Mouse (Mus musculus) hindbrain, embryonic 15.5 days (tissue): ENCODE measurements around the gene Nup35. TPM values are rescaled to one million over a fixed set of nuclear protein-coding genes. Genes with fewer than 3 reads are reported as not detected.
A peak's percentile ranks its signal among the peaks of the same experiment; 100 is the strongest.

ENCODE experiments used
- ATAC-seq: fragments of 200-750 bp; cut with Nextera tagmentation; 2 replicates; pipeline ENCODE4 v1.8.0; 2017; ENCODE audit warnings: low read depth, moderate number of reproducible peaks, moderate TSS enrichment; ENCODE audit not compliant: low FRiP score
- H3K27ac ChIP-seq: fragments of 300-500 bp; sonication (generic); replicated peaks from 2 replicates; pipeline ENCODE4 v1.5.1; 2015; ENCODE audit warnings: mild to moderate bottlenecking, inconsistent platforms
- H3K27me3 ChIP-seq: fragments of 300-500 bp; sonication (generic); 2 replicates; pipeline ENCODE4 v1.6.1; 2015; ENCODE audit warnings: control low read depth, inconsistent platforms
- H3K36me3 ChIP-seq: fragments of 300-500 bp; sonication (generic); 2 replicates; pipeline ENCODE4 v1.6.1; 2015; ENCODE audit warnings: control low read depth, inconsistent platforms
- H3K4me1 ChIP-seq: fragments of 300-500 bp; sonication (generic); replicated peaks from 2 replicates; pipeline ENCODE4 v1.6.1; 2015; ENCODE audit warnings: control low read depth, inconsistent platforms
- H3K4me2 ChIP-seq: fragments of 300-500 bp; sonication (generic); 2 replicates; pipeline ENCODE4 v1.6.1; 2015; ENCODE audit warnings: moderate library complexity, mild to moderate bottlenecking, inconsistent platforms
- H3K4me3 ChIP-seq: fragments of 300-500 bp; sonication (generic); 2 replicates; pipeline ENCODE4 v1.5.1; 2015; ENCODE audit warnings: mild to moderate bottlenecking, inconsistent platforms
- H3K9ac ChIP-seq: fragments of 300-500 bp; sonication (generic); 2 replicates; pipeline ENCODE4 v1.6.1; 2015; ENCODE audit warnings: inconsistent platforms
- H3K9me3 ChIP-seq: fragments of 300-500 bp; sonication (generic); 2 replicates; pipeline ENCODE4 v1.6.1; 2016; ENCODE audit warnings: control low read depth, inconsistent platforms
- WGBS: fragments of 180-500 bp; shearing (Covaris S2); methylation state at CpG from one replicate; pipeline ENCODE4 v1.1.7; 2015; 5-methylcytosine and 5-hydroxymethylcytosine counted together
- microRNA counts: library from miRNA; unstranded; fragments of <30 nt; microRNA quantifications from one replicate; lab custom pipeline; 2016
- microRNA-seq: library from miRNA; unstranded; fragments of <30 nt; microRNA quantifications from one replicate; pipeline ENCODE4, GENCODE M21; 2016
- polyA plus RNA-seq: library from polyadenylated mRNA; unstranded; fragments of >200 nt; fragmentation: Nextera tagmentation; extraction: Ambion mirVana; gene quantifications from 2 replicates; pipeline ENCODE4 v1.2.1, GENCODE M21; 2015

Gene Nup35
- polyA plus RNA-seq, 1 experiment from 2014 or later, result 53.7 TPM

DNA sequence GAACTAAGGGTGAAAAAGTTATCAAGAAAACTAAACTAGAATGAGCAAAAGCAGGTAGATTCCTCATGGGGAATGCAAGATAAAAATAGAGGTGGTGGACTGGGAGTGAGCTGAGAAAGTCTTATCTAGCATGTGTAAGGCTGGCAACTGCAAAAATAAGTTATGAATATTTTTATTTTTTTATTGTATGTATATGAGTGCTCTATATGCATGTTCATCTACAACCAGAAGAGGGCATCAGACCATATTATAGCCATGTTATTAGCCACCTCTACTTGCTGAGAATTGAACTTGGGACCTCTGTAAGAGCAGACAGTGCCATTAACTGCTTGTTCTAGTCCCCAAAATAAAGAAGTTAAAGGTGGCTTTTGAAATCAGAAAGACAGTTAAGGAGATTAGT lies 44.4 kb downstream of the Nup35 start:
- no peak overlapping the region for H3K4me3 ChIP-seq
- ATAC-seq, result no peak

GRCm38 (mm10) chr2:80662682-80663081 lies 45.6 kb downstream of the Nup35 start:
- no peak for ATAC-seq
- peaks cover 9% of the 10 kb centered on the region for H3K36me3 ChIP-seq
- H3K9me3 ChIP-seq, result no peaks in the 10 kb centered on the region
- H3K4me2 ChIP-seq, result no peak overlapping the region
- WGBS, result 97% methylated on average over 2 of the region's 2 CpGs
- no peak overlapping the region for H3K4me3 ChIP-seq
- H3K27ac ChIP-seq, result no peak overlapping the region
- H3K27me3 ChIP-seq, result no peaks in the 10 kb centered on the region
- H3K9ac ChIP-seq, result no peak overlapping the region
- H3K4me1 ChIP-seq, result no peaks in the 10 kb centered on the region

More for the DNA sequence above, 44.4 kb downstream of the Nup35 start:
- Histone ChIP-seq H3K27ac (no peak overlapping the region), H3K36me3 (peaks cover 13% of the 10 kb centered on the region), H3K4me1 (no peaks in the 10 kb centered on the region), H3K9me3 (no peaks in the 10 kb centered on the region), H3K9ac (no peak overlapping the region), H3K27me3 (no peaks in the 10 kb centered on the region), H3K4me2 (no peak overlapping the region)

DNA sequence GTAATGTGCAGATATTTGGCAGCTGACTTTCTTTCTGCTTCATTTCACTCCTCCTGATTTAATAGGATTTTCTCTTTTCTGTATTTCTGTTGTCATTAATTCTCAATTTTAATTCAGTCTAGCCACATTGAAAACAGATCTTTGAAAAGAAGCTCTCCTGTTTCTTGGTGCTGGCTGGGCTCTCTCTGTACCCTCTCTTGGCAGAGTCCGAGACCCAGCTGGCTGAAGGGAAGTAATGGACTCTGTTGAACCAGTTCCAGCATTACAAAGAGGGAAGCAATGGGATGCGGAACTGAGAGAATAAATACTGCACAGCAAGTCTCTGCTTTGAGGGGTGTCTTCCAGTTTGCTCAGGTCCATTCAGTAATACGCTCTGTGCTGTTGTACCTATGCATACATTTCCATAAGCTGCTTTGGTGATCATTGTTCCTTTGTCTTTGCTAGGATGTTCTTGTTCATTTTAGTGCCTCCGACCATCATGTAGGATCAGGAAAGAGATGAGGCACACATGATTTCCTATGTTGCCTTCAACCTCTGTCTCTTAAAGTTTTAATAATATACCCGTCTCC lies 50.4 kb downstream of the Nup35 start:
- Histone ChIP-seq H3K27me3 (no peaks in the 10 kb centered on the region), H3K27ac (no peak overlapping the region), H3K4me2 (no peak overlapping the region), H3K36me3 (peaks cover 11% of the 10 kb centered on the region; the same call in 1 of the 2 replicates), H3K9ac (no peak overlapping the region), H3K4me1 (no peaks in the 10 kb centered on the region), H3K9me3 (no peaks in the 10 kb centered on the region), H3K4me3 (no peak overlapping the region)
- WGBS, result 74% methylated on average over 5 of the region's 5 CpGs
- peak; percentile 38; the same call in 1 of the 2 replicates for ATAC-seq

GRCm38 (mm10) chr2:80669868-80670666 lies 53.0 kb downstream of the Nup35 start:
- Histone ChIP-seq H3K27me3 (no peaks in the 10 kb centered on the region), H3K4me1 (no peaks in the 10 kb centered on the region), H3K4me3 (no peak overlapping the region), H3K9me3 (no peaks in the 10 kb centered on the region), H3K4me2 (no peak overlapping the region), H3K36me3 (peaks cover 6% of the 10 kb centered on the region; the same call in 1 of the 2 replicates), H3K9ac (no peak overlapping the region), H3K27ac (no peak overlapping the region)
- WGBS, result 79% methylated on average over 11 of the region's 11 CpGs
- no peak for ATAC-seq

DNA sequence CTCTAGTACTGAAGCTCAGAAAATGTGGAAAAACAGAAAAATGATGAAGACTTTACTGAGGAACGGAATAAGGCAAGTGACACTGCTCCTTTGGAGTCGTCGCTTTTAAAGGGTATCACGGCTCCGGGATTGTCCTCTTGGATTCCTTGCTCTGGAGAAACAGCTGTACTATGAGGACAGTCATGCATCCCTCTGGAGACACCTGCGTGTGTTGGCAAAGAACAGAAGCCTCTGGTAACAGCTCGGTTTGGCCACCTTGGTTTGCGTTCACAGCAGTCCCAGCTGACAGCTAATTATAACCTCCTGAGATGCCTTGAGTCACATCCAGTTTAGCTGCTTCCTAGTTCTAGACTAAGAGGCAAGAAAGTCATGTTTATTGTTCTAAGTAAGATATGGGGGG lies 61.8 kb downstream of the Nup35 start:
- Histone ChIP-seq H3K9ac (no peak overlapping the region), H3K36me3 (no peaks in the 10 kb centered on the region), H3K4me1 (no peaks in the 10 kb centered on the region), H3K9me3 (no peaks in the 10 kb centered on the region), H3K27ac (no peak overlapping the region), H3K27me3 (no peaks in the 10 kb centered on the region), H3K4me2 (no peak overlapping the region), H3K4me3 (no peak overlapping the region)
- no peak for ATAC-seq
- 95% methylated on average over 8 of the region's 8 CpGs for WGBS

DNA sequence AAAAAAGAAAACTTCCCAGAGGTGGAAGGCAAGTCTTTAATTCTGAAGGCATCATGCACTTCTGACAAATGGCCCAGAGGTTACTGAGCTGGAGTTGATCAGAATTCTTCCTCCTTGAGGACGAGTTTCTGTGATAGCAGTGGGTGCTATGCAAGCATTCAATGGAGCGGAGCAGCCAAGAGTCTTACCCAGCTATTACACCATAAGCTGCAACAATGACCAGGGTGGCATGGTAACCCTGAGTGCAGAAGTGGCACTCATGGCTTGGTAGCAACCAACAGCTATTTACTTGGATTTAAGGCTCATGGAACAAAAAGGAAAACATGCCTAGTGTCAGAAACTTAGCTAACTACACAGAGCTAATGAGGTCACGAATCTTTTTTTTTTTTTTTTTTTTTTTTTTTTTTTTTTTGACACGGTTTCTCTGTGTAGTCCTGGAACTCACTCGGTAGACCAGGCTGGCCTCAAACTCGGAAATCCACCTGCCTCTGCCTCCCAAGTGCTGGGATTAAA lies 66.7 kb downstream of the Nup35 start:
- no peaks in the 10 kb centered on the region for H3K27me3 ChIP-seq
- no peak overlapping the region for H3K4me2 ChIP-seq
- no peak overlapping the region for H3K9ac ChIP-seq
- 87% methylated on average over 6 of the region's 6 CpGs for WGBS
- H3K4me1 ChIP-seq, result no peaks in the 10 kb centered on the region
- no peak for ATAC-seq
- H3K9me3 ChIP-seq, result no peaks in the 10 kb centered on the region
- H3K27ac ChIP-seq, result no peak overlapping the region
- H3K36me3 ChIP-seq, result no peaks in the 10 kb centered on the region
- no peak overlapping the region for H3K4me3 ChIP-seq

- H3K27me3 ChIP-seq, result no peaks in the 10 kb centered on the region
- 88% methylated on average over 6 of the region's 6 CpGs for WGBS
- H3K9me3 ChIP-seq, result no peaks in the 10 kb centered on the region
- no peak overlapping the region for H3K9ac ChIP-seq
- H3K36me3 ChIP-seq, result no peaks in the 10 kb centered on the region
- no peak overlapping the region for H3K4me2 ChIP-seq
- no peak for ATAC-seq
- no peak overlapping the region for H3K4me3 ChIP-seq
- H3K27ac ChIP-seq, result no peak overlapping the region
- no peaks in the 10 kb centered on the region for H3K4me1 ChIP-seq
Measured at GRCm38 (mm10) chr2:80684396-80685071, 67.5 kb downstream of the Nup35 start.

DNA sequence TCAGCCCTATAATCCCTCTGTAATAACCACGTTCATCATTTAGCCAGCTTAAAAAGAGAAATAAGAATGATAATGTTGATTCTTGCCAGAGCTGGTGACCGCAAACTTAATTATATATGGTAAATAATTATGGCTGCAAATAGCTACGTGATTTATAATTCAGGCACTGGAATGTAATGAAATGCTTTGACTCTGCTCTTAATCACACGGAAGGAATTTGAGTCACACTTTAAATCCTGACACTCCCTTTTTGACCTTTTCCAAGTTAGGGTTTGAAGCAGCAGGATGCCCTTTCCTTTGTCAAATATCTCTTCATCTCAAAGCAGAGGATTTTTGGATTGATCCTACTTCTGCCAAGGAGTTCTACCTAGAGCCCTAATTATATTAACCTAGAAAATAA lies 71.2 kb downstream of the Nup35 start:
- ATAC-seq, result no peak
- Histone ChIP-seq H3K4me3 (no peak overlapping the region), H3K36me3 (no peaks in the 10 kb centered on the region), H3K9me3 (no peaks in the 10 kb centered on the region), H3K4me1 (no peaks in the 10 kb centered on the region), H3K4me2 (no peak overlapping the region), H3K9ac (no peak overlapping the region), H3K27me3 (no peaks in the 10 kb centered on the region), H3K27ac (no peak overlapping the region)
- WGBS, result 56% methylated on average over 4 of the region's 4 CpGs

DNA sequence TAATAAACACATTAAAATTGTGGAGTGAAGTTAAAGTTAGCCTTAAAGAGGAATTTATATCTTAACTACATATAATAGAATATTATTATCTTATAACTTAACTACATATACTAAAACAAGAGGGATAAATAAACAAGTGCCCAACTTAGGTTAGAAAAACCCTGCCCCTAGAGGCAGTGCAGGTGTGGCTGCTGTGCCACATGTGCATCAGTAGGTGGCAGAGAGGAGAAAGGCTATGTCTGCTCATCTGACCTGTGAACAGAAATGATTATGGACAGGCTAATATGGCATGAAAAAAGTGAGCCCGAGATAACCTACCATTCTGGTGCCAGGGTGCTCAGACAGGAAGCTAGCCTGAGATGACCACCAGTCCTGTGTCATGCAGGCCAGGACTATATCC lies 90.4 kb downstream of the Nup35 start:
- no peak overlapping the region for H3K4me2 ChIP-seq
- no peaks in the 10 kb centered on the region for H3K27me3 ChIP-seq
- ATAC-seq, result no peak
- no peaks in the 10 kb centered on the region for H3K36me3 ChIP-seq
- 88% methylated on average over 1 of the region's 1 CpGs for WGBS
- H3K9ac ChIP-seq, result no peak overlapping the region
- no peak overlapping the region for H3K27ac ChIP-seq
- no peaks in the 10 kb centered on the region for H3K9me3 ChIP-seq
- no peaks in the 10 kb centered on the region for H3K4me1 ChIP-seq
- H3K4me3 ChIP-seq, result no peak overlapping the region

MicroRNA genes within 50 kb of the gene (microRNA counts, 519-probe panel; counts per million panel counts)
- 2,550 counts per million, percentile 41 among the panel's probes with 10 or more counts for microRNA mmu-miR-684 (lab: Ali Mortazavi, UCI)

Small RNA genes within 50 kb of the gene (microRNA-seq; reads per million reads assigned to microRNA genes)
- gene Mir684-1, result not detected

Other genes starting within 250 kb of the Nup35 start
- gene Frzb, start 169.6 kb upstream of the Nup35 start, polyA plus RNA-seq, result 12.8 and 18.5 TPM in 2 replicates
- 101 and 104 TPM in 2 replicates for gene Nckap1, start 35.9 kb upstream of the Nup35 start, polyA plus RNA-seq
- 16.1 and 16.2 TPM in 2 replicates for gene Dusp19, start 191 bp upstream of the Nup35 start, polyA plus RNA-seq